Mouse (Mus musculus) liver, postnatal 0 days (tissue): Measurements from ENCODE around the gene Thegl. TPM values are rescaled to one million over a fixed set of nuclear protein-coding genes. Genes with fewer than 3 reads are reported as not detected.
A peak's percentile ranks its signal among the peaks of the same experiment; 100 is the strongest.

Experiments
- ATAC-seq: fragments of 200-750 bp; cut with Nextera tagmentation; 2 replicates; pipeline ENCODE4 v1.8.0; 2017; ENCODE audit warnings: mild to moderate bottlenecking, moderate library complexity
- DNase-seq: peaks from one replicate; pipeline ENCODE4 v3.0.0-alpha.2; 2016
- H3K27ac ChIP-seq: fragments of 300-500 bp; sonication (generic); 2 replicates; pipeline ENCODE4 v1.5.1; 2014; ENCODE audit warnings: antibody characterized with exemption, moderate library complexity, mild to moderate bottlenecking, low read depth
- H3K27me3 ChIP-seq: fragments of 300-500 bp; sonication (generic); 2 replicates; pipeline ENCODE4 v1.6.1; 2014; ENCODE audit warnings: low read length, control low read depth, mixed read lengths; ENCODE audit not compliant: insufficient read depth
- H3K36me3 ChIP-seq: fragments of 300-500 bp; sonication (generic); replicated peaks from 2 replicates; pipeline ENCODE4 v1.6.1; 2014; ENCODE audit warnings: mild to moderate bottlenecking, control low read depth, low read length, moderate library complexity, mixed read lengths; ENCODE audit not compliant: insufficient read depth
- H3K4me1 ChIP-seq: fragments of 300-500 bp; sonication (generic); 2 replicates; pipeline ENCODE4 v1.6.1; 2014; ENCODE audit warnings: antibody characterized with exemption, mild to moderate bottlenecking, control low read depth; ENCODE audit not compliant: insufficient read depth
- H3K4me2 ChIP-seq: fragments of 300-500 bp; sonication (generic); 2 replicates; pipeline ENCODE4 v1.6.1; 2014; ENCODE audit warnings: low read depth, mild to moderate bottlenecking, low read length, moderate library complexity, mixed read lengths
- H3K4me3 ChIP-seq: fragments of 300-500 bp; sonication (generic); 2 replicates; pipeline ENCODE4 v1.5.1; 2014; ENCODE audit warnings: low read depth, low read length
- H3K9ac ChIP-seq: fragments of 300-500 bp; sonication (generic); replicated peaks from 2 replicates; pipeline ENCODE4 v1.6.1; 2014; ENCODE audit warnings: mild to moderate bottlenecking, moderate library complexity
- H3K9me3 ChIP-seq: fragments of 300-500 bp; sonication (generic); 2 replicates; pipeline ENCODE4 v1.6.1; 2016; ENCODE audit warnings: mild to moderate bottlenecking, control low read depth, low read length, mixed read lengths
- CTCF ChIP-seq: sonication (generic); IDR thresholded peaks from 2 replicates; pipeline ENCODE4 v1.5.1; 2016; ENCODE audit warnings: antibody characterized with exemption, low read depth
- EP300 ChIP-seq: IDR thresholded peaks from 2 replicates; pipeline ENCODE4 v1.6.1; 2016; ENCODE audit warnings: antibody characterized with exemption, low read depth, mild to moderate bottlenecking
- WGBS: fragments of 180-500 bp; shearing (Covaris S2); extraction: QIAGEN DNeasy Blood & Tissue Kit; methylation state at CpG from one replicate; pipeline ENCODE4 v1.1.7; 2014; ENCODE audit not compliant: insufficient replicate concordance; 5-methylcytosine and 5-hydroxymethylcytosine counted together
- polyA plus RNA-seq: library from polyadenylated mRNA; unstranded; fragments of >200 nt; fragmentation: Nextera tagmentation; extraction: Ambion mirVana; gene quantifications from 2 replicates; pipeline ENCODE4 v1.2.1, GENCODE M21; 2015

Thegl gene
- polyA plus RNA-seq, 1 experiment from 2014 or later, result 0.19 TPM

DNA sequence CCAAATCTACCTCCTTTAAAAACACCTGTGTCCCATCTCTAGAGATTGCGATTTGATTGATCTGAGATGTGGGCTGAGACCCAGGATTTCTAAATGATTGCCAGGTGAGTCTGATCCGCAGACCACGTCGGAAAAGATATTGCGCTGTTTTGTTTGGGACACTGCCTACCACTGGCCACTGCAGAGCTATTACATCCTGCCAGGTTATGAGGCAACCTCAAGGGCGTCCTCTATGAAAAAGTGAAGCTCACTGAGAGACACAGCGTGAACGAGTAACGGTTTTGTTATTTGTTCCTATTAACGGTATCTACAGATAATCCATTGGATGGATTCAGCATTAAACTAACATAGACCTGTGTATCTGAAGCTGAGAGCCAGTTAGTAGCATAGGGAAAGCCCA, 22.6 kb downstream of the Thegl start:
- TF ChIP-seq CTCF, result peak; percentile 6; the same call in 1 of the 2 replicates
- TF ChIP-seq EP300, result no peak
- no peaks in the 10 kb centered on the region for H3K9me3 ChIP-seq
- WGBS, result 73% methylated on average over 10 of the region's 10 CpGs
- no peak for DNase-seq
- H3K36me3 ChIP-seq, result no peaks in the 10 kb centered on the region
- H3K9ac ChIP-seq, result no peak overlapping the region
- H3K27me3 ChIP-seq, result no peaks in the 10 kb centered on the region
- no peak overlapping the region; the same call in 1 of the 2 replicates for H3K4me2 ChIP-seq
- no peak for ATAC-seq
- peaks cover 3% of the 10 kb centered on the region; the same call in 1 of the 2 replicates for H3K4me1 ChIP-seq
- no peak overlapping the region for H3K4me3 ChIP-seq
- H3K27ac ChIP-seq, result no peak overlapping the region

DNA sequence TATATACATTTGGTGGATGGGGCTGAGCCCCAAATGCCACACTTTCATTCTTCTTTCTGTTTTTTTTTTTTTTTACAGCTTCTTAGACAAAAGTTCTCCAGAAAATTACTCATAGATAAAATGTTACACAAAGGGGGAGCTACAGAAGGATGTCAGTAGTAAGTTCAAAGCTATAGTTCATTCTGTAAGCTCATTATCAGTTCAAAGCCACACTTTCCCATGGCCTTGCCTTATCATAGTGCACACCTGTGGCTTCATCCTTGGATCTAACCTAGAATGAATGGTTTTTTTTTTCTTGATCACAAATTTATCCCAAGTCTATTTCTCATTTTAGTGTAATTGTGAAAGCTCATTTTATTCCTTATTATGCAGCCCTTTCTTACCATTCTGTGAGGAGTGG, 23.6 kb downstream of the Thegl start:
- TF ChIP-seq CTCF, result no peak
- peak; percentile 31; the same call in 1 of the 2 replicates for TF ChIP-seq EP300
- no peak overlapping the region for H3K4me3 ChIP-seq
- H3K4me2 ChIP-seq, result no peak overlapping the region
- no peak overlapping the region for H3K27ac ChIP-seq
- no peaks in the 10 kb centered on the region for H3K9me3 ChIP-seq
- DNase-seq (no peak), ATAC-seq (no peak)
- no peak overlapping the region for H3K9ac ChIP-seq
- H3K27me3 ChIP-seq, result no peaks in the 10 kb centered on the region
- H3K4me1 ChIP-seq, result peaks cover 3% of the 10 kb centered on the region; the same call in 1 of the 2 replicates
- no peaks in the 10 kb centered on the region for H3K36me3 ChIP-seq

DNA sequence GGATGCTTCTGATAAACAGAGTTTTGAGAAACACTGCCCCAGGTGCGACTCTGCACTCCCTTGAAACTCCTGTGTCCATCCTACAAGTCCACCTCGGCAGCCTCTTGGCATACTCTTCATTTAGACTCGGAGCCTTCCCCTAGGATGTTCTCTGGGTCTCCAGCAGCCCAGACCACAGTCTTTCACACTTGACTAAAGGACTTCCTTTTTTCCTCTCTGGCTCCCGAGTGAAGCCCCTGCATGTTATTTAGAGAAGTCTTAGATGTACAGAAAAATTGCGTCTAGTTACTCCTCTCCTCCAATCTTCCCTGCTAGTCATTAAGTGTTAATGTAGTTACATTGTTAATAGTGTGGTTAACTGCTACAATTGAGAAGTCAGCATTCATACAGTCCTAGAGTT, 28.5 kb downstream of the Thegl start:
- 44% methylated on average over 5 of the region's 5 CpGs for WGBS
- Histone ChIP-seq H3K4me3 (no peak overlapping the region), H3K27me3 (no peaks in the 10 kb centered on the region), H3K4me1 (peaks cover 3% of the 10 kb centered on the region; the same call in 1 of the 2 replicates), H3K4me2 (no peak overlapping the region), H3K27ac (no peak overlapping the region), H3K36me3 (no peaks in the 10 kb centered on the region), H3K9ac (no peak overlapping the region), H3K9me3 (no peaks in the 10 kb centered on the region)
- ATAC-seq (no peak), DNase-seq (no peak)
- no peak for TF ChIP-seq EP300
- no peak for TF ChIP-seq CTCF

DNA sequence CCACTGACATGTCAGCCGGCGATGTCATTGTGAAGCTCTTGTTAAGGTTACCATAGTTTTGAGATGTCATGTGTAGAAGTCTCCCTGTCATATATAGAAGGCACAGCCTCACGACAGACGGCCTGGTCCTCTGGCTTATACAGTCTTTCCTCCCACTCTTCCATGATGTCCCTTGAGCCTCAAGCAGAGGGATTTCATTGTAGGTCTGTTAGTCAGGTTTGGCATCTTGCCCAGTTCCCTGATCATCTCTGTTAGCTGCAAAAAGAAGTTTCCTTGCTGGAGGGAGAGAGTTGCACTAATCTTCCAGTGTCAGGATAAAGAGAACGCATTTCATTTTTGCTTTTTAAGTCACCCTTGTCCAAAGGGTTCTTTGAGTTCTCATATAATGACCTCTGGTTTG, 36.8 kb downstream of the Thegl start:
- no peak for DNase-seq
- no peak for ATAC-seq
- Histone ChIP-seq H3K27ac (no peak overlapping the region), H3K4me1 (no peaks in the 10 kb centered on the region), H3K36me3 (no peaks in the 10 kb centered on the region), H3K9ac (no peak overlapping the region), H3K27me3 (no peaks in the 10 kb centered on the region), H3K4me3 (no peak overlapping the region), H3K4me2 (no peak overlapping the region), H3K9me3 (no peaks in the 10 kb centered on the region)
- 87% methylated on average over 5 of the region's 5 CpGs for WGBS
- no peak for TF ChIP-seq CTCF
- no peak for TF ChIP-seq EP300

DNA sequence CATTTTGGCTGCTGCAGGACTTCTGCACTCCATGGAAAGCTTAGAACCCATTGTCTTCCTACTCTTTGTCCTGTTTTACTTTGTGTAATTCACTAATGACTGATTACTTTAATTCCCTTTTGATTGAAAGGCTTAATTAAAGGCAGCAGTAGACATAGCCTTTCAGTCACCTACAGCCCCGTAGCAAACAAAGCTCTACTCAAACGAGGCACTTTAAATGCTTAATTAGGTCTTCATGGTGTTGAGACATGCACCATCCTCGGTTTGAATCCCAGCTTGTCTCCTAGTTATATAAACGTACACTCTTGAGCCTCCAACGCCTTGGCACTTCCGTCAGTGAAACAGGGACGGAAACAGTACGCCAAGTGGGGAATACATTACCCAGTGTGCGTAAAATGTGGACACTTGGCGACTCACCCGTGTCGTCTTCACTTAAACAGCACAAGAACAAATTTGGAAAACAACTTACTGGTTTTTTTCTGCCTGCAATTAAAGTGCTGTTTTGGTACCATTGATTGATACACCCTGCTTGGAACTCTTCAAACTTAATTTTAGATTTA, 41.1 kb downstream of the Thegl start:
- Histone ChIP-seq H3K4me1 (no peaks in the 10 kb centered on the region), H3K27me3 (no peaks in the 10 kb centered on the region), H3K4me2 (no peak overlapping the region), H3K4me3 (no peak overlapping the region), H3K36me3 (no peaks in the 10 kb centered on the region), H3K9ac (no peak overlapping the region), H3K27ac (no peak overlapping the region), H3K9me3 (no peaks in the 10 kb centered on the region)
- DNase-seq (no peak), ATAC-seq (no peak)
- TF ChIP-seq EP300, result no peak
- TF ChIP-seq CTCF, result no peak
- WGBS, result 79% methylated on average over 12 of the region's 12 CpGs

DNA sequence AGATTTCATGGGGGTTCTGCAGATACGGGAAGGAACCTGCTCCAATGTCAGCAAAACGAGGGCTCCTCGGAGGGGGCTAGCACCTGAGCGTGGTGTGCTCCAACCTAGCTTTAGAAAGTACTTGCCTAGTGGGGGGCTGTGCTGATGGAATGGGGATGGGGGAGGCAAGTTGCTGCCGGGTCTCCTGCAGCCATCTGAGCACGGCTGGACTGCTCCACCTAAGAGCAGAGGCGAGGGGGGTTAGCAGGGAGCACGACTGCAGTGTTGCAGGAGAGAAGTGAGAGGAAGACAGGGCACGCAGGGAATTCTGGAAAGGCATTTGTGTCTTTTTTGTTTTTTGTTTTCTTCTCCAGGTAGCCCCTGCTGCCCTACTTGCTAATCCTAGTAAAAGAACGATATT, 44.5 kb downstream of the Thegl start:
- no peaks in the 10 kb centered on the region for H3K9me3 ChIP-seq
- DNase-seq, result no peak
- WGBS, result 45% methylated on average over 10 of the region's 10 CpGs
- H3K27me3 ChIP-seq, result no peaks in the 10 kb centered on the region
- no peak for TF ChIP-seq CTCF
- no peak for TF ChIP-seq EP300
- H3K9ac ChIP-seq, result no peak overlapping the region
- no peak overlapping the region for H3K4me2 ChIP-seq
- ATAC-seq, result no peak
- H3K4me1 ChIP-seq, result no peaks in the 10 kb centered on the region
- no peaks in the 10 kb centered on the region for H3K36me3 ChIP-seq
- H3K27ac ChIP-seq, result no peak overlapping the region
- H3K4me3 ChIP-seq, result no peak overlapping the region
